Mouse (Mus musculus): ENCODE results near the gene Thsd4.

Thsd4 gene

DNA sequence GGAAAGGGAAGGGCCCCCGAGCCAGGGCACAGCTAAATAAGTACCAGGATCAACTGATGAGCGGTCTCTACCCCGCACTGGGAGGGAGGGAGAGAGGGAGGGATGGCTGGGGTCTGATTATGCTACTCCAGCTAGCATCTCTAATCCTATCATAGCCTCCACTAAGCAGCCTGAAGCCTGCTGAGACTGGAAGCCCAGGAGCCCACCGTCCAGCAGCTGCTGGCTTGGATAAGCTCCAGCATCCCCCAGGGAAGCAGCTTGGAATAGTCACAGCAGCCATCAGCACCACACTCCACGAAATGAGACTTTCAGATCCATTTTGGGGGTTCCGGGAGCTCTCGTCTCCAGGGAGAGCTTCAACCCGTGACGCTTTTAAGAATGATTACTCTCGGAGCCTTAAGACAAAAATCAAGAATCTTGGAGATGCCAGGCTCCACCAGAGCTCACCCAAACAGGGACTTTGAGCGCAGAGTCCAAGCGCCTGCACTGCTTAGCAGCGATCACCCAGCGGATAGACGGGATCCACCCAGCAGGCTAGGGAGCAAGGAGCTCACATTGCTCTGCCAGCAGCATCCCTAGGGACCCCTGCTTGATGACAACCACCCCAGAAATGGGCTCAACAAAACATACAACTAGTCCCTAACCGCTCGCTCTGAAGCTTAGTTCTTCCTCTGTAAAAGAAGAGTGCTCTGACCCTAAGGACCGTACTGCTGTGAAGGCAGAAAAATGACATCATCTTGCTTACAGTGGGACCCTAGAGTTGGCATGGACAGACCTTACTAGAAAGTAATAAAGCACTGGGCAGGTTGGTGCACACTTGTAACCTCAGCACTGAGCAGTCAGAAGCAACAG lies 64.3 kb downstream of the Thsd4 start:
- in situ Hi-C loops (cut with MboI, MseI) = no loop called here

DNA sequence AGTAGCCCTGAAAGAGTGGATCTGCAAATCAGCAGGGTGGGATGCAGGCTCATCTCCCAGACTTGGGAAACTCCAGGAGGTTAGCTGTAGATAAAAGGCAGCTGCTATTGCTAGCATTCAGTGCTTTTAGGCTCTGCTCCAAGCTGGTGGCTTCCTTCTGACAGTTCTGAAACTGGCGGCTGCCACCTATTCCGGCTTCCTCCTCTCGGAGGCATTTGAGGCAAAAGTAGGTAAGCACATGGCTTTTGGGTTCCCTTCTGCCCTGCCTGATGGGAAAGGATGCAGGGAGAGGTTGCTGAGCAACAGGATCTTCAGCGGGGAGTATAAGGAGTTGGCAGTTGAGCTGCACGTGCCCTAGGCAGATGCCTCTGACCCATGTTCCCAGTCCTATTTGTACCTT lies 65.2 kb downstream of the Thsd4 start:
- in situ Hi-C loops (cut with MboI, MseI) = no loop called here

DNA sequence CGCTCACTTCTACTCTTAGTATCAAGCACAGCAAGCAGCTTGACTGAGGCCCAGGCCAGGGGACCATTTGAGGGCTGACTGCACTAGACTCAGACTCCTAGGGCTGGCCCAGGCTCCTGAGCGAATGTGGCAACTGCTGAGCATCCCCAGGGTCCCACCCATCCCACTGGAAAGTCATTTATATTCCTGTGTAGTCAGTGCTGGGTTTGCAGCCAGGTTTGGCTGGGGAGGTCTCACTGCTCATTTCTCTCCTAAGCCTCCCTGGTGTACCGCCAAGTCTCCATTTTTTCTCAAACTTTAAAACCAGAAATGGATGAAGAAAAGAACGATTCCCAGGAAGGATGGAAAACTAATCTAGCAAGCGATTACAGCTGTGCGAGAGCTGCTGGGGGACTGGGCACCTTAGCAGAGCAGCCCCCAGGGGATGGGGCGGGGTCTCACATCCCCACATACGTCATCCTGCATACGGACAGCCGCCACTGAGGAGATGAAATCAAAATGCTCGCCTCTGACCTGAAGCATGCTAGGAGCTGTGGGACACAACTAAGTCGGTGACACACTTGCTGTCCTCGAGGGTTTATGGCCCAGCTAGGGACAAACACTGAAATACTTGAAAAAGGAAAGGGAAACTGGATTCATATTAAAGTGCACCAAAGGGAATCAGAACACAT lies 67.3 kb downstream of the Thsd4 start:
- in situ Hi-C loops (cut with MboI, MseI) = no loop called here

DNA sequence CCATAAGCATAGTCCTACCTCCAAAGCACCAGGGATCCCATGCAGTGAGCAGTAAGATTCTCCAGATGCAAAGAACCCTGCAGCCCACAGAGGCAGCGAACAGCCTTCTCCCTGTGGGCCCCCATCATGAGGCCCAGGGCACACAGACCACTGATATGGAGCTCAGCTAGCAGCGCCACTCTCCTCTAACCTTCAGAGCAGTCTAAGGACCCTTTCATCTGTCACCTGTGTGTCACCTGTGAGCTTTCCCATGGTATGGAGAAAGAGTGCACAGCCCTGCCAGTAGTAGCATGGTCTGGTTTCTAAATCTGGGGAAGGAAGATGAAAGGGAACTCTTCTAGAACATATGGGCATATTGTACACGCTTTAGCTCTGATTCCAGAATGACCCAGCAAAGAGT lies 72.3 kb downstream of the Thsd4 start:
- in situ Hi-C loops (cut with MboI, MseI) = loop anchor here in 1 of 2 experiments (5.0 kb wide), 1 partner anchor 1173 kb away; no protein-coding TSS in a partner anchor

DNA sequence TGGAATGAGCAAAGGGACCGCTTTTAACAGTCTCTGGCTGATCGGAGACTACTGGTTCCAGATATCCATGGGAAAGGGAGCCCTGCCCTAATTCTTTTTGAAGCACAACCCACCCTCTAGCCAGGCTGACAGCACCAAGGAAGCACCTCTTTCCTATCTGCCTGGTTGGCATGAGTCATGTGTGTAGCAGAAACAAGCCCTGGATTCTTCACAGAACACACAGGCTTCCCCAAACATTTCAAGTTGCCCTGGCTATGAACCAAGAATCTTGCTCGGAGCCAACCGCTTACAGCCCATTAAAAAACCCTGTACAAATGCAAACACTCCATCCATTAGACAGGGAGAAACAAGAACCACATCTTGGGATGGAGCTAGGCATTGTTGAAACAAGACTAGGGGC lies 76.0 kb downstream of the Thsd4 start:
- in situ Hi-C loops (cut with MboI, MseI) = loop anchor here in 1 of 2 experiments (5.0 kb wide), 1 partner anchor 1176 kb away; no protein-coding TSS in a partner anchor

DNA sequence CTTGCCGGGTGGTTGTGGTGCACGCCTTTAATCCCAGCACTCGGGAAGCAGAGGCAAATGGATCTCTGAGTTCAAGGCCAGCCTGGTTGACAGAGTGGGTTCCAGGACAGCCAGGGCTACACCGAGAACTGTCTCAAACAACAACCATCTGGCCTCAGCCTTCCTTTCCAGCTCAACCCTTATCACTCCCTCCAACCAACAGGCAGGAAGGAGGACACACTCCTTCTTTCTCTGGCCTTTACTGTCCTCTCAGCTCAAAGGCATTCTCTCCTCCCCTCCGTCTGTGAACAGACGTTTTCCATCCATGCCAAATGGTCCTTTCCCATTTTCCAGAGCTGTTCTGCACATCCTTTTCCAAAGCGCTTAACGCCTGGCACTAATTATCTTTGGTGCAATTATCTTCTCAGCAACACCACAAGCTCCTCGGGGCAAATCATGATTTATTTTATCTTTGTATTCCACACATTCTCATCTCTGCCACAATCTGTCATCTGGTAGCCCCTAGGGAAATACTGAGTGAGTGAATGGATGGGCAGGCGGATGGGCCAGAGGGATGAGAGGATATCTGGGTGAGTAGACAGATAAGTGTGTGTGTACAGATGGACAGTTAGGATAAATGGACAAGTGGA lies 80.5 kb downstream of the Thsd4 start:
- in situ Hi-C loops (cut with MboI, MseI) = no loop called here

DNA sequence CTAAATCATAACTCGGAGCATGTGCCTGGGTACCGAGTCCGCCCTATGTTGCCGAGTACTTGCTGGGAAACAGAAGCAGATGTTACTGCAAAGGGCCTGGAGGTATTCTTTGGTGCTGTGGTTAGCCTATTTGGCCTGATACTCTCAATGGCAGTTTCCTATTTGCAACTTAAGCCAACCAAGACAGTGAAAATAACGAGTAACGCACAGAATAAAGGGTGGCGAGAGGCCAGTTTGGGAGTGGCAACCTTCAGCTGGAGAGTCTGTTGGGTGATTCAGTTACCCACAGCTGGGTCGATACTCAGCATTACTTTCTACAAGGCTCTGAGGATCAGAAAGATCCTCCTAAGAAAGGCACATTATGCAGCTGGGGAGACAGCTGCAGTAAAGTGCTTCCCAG lies 81.3 kb downstream of the Thsd4 start:
- in situ Hi-C loops (cut with MboI, MseI) = no loop called here

DNA sequence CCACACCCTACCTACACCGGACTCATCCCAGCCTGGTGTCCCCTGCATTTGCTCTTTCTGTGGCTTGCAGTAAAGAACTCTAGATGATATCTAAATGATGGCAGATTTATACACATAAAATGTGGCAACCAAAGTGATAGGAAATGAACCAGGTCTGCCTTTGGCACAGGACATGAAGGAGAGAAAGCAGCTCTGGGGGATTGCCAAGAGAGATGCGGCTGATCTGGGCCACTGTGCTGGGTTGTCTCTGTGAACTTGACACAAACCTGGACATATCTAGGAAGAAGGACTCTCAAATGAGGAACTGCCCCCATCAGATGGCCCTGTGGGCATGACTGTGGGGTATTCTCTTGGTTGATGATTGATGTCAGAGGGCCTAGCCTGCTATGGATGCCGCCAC lies 85.6 kb downstream of the Thsd4 start:
- in situ Hi-C loops (cut with MboI, MseI) = no loop called here

DNA sequence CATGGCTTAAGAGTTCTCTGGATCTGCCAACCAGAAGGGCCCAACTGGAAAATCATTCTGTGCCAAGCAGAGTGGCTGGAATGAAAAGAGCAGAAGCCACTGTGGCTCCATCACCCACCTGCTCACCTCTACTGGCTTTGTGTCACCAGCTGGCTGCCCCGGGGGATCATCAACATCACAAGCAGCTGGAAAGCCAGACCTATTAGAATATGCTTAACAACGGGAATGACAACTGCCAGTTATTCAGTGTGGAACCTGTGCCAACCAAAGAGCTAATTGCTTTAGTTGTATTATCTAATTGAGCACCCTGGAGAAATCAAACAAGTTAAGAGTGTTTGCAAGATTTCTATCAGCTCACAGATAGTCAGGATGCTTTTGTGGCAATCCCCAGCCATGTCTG lies 87.8 kb downstream of the Thsd4 start:
- in situ Hi-C loops (cut with MboI, MseI) = no loop called here

DNA sequence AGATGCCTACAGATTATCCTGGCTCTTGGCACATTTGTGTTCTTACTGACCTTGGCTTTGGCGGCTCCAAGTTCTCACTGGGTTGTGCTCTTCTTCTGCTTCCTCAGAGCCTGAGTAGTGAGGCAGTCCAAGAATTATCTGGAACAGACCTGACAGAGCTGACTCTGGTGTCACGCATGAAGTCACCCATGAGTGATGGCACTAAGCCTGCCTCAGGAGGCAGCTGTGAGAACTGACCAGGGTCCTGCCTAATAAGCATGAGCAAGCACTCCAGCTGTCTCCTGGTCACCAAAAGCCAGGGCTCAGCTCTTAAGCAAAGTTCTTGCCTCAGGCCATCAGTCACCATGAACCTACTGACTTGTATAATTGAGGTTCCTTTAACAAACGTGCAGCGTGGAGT lies 89.9 kb downstream of the Thsd4 start:
- in situ Hi-C loops (cut with MboI, MseI) = no loop called here

DNA sequence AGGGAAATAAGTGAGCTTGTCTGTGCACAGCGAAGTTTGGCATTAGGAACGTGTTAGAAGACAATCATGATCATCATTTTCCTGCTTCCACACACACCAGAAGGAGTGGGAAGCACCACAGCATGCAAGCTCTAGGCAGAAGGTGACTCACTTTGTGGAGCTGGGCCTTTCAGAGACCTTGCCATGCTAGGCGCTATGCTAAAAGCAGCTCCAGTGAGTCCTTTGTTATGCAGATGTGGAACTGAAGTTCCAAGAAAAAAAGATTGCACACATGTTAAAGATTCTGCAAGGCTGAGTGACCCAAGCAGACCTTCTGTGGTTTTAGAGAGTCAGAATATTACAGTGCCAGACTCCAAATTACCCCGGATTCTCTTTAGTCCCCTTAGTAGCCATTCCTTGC lies 91.8 kb downstream of the Thsd4 start:
- in situ Hi-C loops (cut with MboI, MseI) = no loop called here

DNA sequence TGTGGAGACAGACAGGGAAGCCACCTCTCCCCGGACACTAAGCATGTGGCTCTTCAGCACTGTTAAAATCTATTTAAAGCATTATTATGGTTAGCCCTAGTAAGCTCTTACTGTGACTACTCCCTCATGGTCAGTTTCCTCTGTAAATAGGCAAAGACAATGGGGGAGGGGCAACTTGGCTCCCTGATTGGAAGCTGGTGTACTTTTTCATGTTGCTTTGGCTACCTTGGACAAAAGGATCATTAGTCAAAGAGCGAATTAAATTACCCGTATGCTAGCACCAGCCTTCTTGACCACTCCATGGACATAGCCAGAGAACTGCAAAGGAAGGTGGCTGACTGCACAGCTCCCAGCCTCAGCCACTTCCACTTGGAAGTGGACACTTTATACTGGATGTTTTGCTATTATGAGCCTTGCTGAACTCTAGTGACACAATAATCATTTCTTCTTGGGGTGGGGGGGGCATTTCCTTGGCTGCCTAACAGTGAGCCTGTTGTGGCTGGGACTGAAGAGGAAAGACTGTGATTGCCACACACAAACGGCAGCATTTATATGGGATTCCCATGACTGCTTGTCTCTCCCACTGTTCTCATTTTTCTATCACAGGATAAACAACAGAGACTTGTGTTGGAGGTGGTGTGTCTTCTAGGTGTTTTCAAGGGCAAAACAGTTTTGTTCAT lies 107.6 kb downstream of the Thsd4 start:
- in situ Hi-C loops (cut with MboI, MseI) = no loop called here

DNA sequence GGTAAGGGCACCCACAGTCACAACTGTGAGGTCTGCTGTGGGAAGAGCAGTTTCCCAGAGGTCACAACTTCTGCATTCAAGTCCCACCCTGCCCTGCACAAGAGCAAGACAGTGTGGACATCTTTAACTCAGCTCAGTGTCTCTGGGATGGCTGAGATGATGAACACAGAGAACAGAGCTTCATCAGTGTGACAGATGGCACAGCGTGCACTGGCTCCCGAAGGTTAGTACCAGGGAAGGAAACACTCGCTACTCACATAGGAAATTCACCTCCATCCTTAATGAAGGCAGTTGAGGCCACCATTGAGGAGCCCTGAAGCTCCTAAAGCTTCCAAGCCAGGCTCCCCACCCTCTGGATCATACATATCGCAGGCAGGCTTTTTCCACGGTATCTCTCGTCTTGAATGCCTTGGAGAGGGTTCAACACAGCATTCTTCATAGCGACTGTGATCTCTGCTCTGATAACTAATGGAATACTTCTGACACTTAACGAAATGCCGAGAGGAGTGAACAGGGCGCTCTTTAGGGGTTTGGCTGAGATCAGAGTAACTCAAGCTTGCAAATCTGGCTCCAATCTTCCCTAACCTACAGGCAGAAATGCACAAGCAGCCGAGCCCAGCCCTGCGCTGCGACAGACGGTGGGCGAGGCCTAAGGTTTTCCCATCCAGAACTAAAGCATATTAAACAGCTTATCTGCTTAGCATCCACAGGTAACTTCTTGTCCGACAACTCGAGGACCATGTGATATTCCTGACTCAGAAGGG lies 110.8 kb downstream of the Thsd4 start:
- in situ Hi-C loops (cut with MboI, MseI) = no loop called here

DNA sequence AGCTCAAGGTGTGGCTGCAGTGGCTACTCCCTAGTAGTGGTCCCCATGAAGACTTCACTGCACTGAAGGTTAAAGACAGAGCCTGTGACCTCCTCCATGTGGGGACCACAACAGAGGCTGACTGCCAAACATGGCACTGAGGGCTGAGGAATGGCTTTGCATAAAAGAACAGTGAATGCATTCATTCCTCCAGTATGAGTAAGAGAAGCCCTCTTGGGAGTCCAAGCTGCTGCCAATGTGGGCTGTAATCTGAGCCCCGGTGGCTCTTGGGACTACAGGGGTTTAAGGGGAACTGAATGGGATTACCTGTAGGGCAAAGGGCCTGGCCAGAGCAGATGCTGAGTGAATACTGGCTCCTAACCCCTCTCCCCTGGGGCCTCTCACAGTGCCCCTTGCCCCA lies 114.5 kb downstream of the Thsd4 start:
- in situ Hi-C loops (cut with MboI, MseI) = no loop called here

DNA sequence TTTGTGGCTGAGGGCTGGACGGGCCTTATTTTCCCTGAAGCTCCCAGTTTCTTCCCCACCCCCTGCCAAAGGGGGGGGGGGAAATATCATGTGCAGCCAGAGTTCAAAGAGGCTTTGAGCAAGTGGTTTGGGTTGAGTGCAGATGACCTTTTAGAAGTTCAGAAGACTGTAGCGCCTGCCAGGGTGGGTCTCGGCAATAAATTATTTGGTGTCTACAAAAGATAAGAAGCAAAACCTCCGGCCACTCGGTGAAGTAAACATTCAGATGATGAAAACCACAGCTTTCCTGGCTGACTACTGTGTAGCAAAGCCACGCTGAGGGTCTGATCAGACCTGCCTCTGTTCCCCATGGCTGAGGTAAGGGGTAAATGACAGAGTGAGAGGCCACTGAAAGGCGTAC lies 116.1 kb downstream of the Thsd4 start:
- in situ Hi-C loops (cut with MboI, MseI) = no loop called here

DNA sequence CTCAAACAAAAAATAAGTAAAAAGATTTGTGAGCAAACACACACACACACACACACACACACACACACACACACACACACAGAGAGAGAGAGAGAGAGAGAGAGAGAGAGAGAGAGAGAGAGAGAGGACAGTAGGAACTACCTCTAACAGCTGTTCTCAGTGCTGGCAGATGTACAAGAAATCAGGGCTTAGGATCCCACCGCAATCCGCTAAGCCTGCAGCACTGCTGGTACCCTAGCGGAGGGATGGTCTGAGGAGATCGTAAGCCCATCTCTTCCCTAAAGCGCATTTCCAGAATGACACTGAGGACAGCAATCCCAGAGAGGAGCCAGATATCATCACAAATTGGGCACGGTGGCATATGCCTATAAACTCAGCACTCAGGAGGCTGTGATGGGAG lies 119.2 kb downstream of the Thsd4 start:
- in situ Hi-C loops (cut with MboI, MseI) = loop anchor here in 1 of 2 experiments (5.0 kb wide), 1 partner anchor 1200 kb away; no protein-coding TSS in a partner anchor

DNA sequence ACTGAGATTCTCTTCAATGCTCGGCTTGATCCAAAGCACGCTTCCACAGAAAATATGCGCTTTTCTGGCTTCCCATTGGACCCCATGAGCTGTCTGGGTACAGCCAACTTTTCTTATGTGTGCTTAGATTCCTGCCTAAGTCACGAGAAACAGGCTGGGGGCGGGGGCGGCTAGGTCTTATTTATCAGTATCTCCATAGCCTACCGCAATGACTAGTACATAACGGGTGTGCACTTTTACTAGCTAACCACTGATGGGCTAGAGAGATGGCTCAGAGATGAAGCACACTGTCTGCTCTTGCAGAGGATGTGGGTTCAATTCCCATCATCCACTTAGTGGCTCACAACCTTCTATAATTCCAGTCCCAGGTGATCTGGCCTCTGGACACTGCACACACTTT lies 121.8 kb downstream of the Thsd4 start:
- in situ Hi-C loops (cut with MboI, MseI) = loop anchor here in 1 of 2 experiments (5.0 kb wide), 1 partner anchor 1198 kb away; no protein-coding TSS in a partner anchor

DNA sequence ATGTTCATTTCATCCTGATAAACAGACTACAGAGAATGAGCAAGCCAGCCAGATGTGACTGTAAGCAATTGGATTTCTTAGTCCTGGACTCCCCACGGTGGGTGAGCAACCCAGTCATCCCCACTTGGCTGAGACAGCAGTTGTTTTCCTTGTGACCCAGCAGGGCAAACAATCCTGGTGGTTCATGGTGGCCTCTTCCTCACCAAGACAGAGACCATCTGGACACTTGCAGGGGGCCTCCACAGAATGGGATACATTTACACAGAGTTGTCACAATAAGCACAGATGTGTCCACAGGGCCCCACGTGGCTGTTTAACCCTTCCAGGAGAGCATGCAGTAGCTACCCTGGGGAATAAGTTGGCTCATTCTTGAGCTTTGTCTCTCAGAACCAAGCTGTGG lies 123.8 kb downstream of the Thsd4 start:
- in situ Hi-C loops (cut with MboI, MseI) = no loop called here

DNA sequence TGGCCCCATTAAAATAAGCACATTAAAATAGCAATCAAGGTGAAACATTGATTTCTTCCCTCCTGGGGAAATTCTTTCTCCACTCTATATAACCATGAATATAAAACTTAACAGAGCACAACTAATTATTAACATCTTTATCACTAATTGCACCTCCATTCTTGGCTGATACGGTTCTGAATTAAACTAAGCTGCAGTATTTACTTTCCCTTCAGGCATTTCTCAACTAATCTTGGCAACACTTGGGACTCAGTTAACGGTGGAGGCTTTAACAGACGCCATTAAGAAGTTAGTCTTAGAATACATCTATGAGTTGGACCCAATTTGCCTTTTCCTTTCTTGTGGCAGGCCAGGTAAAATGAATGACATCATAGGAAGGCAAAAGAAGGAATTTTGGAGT lies 125.8 kb downstream of the Thsd4 start:
- in situ Hi-C loops (cut with MboI, MseI) = no loop called here

DNA sequence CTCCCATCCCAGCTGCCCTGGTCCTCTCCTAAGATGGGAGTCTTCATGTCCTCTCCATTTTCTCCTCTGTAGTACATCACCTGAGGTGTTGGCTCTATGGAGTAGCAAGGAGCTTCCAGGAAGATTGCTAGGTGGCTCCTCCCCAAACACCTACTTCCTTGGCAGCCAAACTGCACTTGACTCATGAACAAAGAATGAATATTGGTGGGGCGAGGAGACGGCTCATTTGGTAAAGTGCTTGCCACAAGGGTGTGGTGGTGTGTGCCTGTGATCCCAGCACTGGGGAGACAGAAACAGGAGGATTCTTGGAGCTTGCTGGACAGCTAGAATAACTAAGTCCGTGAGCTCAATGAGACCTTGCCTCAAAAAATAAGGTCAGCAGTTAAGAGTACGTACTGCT lies 128.9 kb downstream of the Thsd4 start:
- in situ Hi-C loops (cut with MboI, MseI) = no loop called here

DNA sequence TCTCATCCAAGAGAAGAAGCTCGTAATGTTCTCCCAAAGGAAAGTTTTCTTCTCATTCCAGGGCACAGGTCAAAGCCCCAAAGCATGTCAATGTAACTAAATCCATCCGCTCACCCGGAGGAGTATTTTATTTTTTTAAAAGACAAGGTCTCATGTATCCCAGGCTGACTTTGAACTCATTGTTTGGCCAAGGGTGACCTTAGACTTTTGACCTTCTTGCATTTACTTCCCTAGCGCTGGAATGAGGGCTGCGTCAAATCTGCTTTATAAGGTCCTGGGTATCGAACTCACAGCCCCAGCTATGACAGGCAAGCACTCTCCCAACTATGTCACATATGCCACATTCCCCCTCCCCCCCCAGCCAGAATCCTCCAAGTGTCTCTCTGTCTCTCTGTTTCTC lies 137.1 kb downstream of the Thsd4 start:
- in situ Hi-C loops (cut with MboI, MseI) = no loop called here

Measured in T-helper 17 cell (primary cell).